Mouse (Mus musculus) heart, postnatal 0 days (tissue): ENCODE results near the gene Rilpl1. TPM values are rescaled to one million over a fixed set of nuclear protein-coding genes. Genes with fewer than 3 reads are reported as not detected.

Source experiments
- ATAC-seq: fragments of 200-750 bp; cut with Nextera tagmentation; 2 replicates; pipeline ENCODE4 v1.8.0; 2017; ENCODE audit warnings: low read depth, moderate number of reproducible peaks, moderate library complexity; ENCODE audit not compliant: insufficient read depth
- DNase-seq: peaks from one replicate; pipeline ENCODE4 v3.0.0-alpha.2; 2016; ENCODE audit warnings: low spot score
- H3K27ac ChIP-seq: fragments of 300-500 bp; sonication (generic); 2 replicates; pipeline ENCODE4 v1.5.1; 2014; ENCODE audit warnings: low read depth, mild to moderate bottlenecking
- H3K27me3 ChIP-seq: fragments of 300-500 bp; sonication (generic); 2 replicates; pipeline ENCODE4 v1.6.1; 2014; ENCODE audit warnings: low read length, mixed read lengths; ENCODE audit not compliant: control insufficient read depth, insufficient read depth
- H3K36me3 ChIP-seq: fragments of 300-500 bp; sonication (generic); replicated peaks from 2 replicates; pipeline ENCODE4 v1.6.1; 2014; ENCODE audit warnings: low read length, mixed read lengths; ENCODE audit not compliant: control insufficient read depth, insufficient read depth
- H3K4me1 ChIP-seq: fragments of 300-500 bp; sonication (generic); 2 replicates; pipeline ENCODE4 v1.6.1; 2014; ENCODE audit warnings: antibody characterized with exemption; ENCODE audit not compliant: control insufficient read depth, insufficient read depth
- H3K4me2 ChIP-seq: fragments of 300-500 bp; sonication (generic); 2 replicates; pipeline ENCODE4 v1.6.1; 2014; ENCODE audit warnings: low read depth, mild to moderate bottlenecking, low read length, moderate library complexity
- H3K4me3 ChIP-seq: fragments of 300-500 bp; sonication (generic); 2 replicates; pipeline ENCODE4 v1.5.1; 2014; ENCODE audit warnings: low read depth, low read length
- H3K9ac ChIP-seq: fragments of 300-500 bp; sonication (generic); replicated peaks from 2 replicates; pipeline ENCODE4 v1.6.1; 2014; ENCODE audit warnings: low read depth, low read length, mixed read lengths
- H3K9me3 ChIP-seq: fragments of 300-500 bp; sonication (generic); replicated peaks from 2 replicates; pipeline ENCODE4 v1.6.1; 2016; ENCODE audit warnings: low read length; ENCODE audit not compliant: control insufficient read depth
- CTCF ChIP-seq: IDR thresholded peaks from 2 replicates; pipeline ENCODE4 v1.5.1; 2016; ENCODE audit warnings: antibody characterized with exemption, control low read depth, low read depth
- EP300 ChIP-seq: IDR thresholded peaks from 2 replicates; pipeline ENCODE4 v1.6.1; 2016; ENCODE audit warnings: antibody characterized with exemption, low read depth
- WGBS: fragments of 180-500 bp; shearing (Covaris S2); extraction: QIAGEN DNeasy Blood & Tissue Kit; methylation state at CpG from one replicate; pipeline ENCODE4 v1.1.7; 2014; 5-methylcytosine and 5-hydroxymethylcytosine counted together
- polyA plus RNA-seq: library from polyadenylated mRNA; unstranded; fragments of >200 nt; fragmentation: Nextera tagmentation; extraction: Ambion mirVana; gene quantifications from 2 replicates; pipeline ENCODE4 v1.2.1, GENCODE M21; 2015
- total RNA-seq: library from RNA; depleted of rRNA; stranded (reverse); fragments of >200 nt; gene quantifications from 2 replicates; pipeline ENCODE4 v1.2.3, GENCODE M21; 2014; ENCODE audit warnings: low replicate concordance

Rilpl1 gene
- total and polyA plus RNA-seq, 2 experiments from 2014 or later: 40.5 to 52.1 TPM

- no peak overlapping the region for H3K9ac ChIP-seq
- H3K4me1 ChIP-seq: no peaks in the 10 kb centered on the region
- TF ChIP-seq CTCF: no peak
- no peak for TF ChIP-seq EP300
- 79% methylated on average over 5 of the region's 5 CpGs for whole genome bisulfite sequencing
- ATAC-seq: no peak
- H3K9me3 ChIP-seq: no peaks in the 10 kb centered on the region
- H3K4me2 ChIP-seq: no peak overlapping the region
- H3K27me3 ChIP-seq: no peaks in the 10 kb centered on the region
- no peak overlapping the region for H3K4me3 ChIP-seq
- peaks cover 52% of the 10 kb centered on the region for H3K36me3 ChIP-seq
- no peak overlapping the region for H3K27ac ChIP-seq
- no peak for DNase-seq
Observed at GRCm38 (mm10) chr5:124515789-124516188, 15.4 kb downstream of the Rilpl1 start.

GRCm38 (mm10) chr5:124510536-124511050, 20.6 kb downstream of the Rilpl1 start:
- Histone ChIP-seq H3K9ac (no peak overlapping the region), H3K36me3 (peaks cover 42% of the 10 kb centered on the region), H3K4me3 (no peak overlapping the region), H3K4me2 (no peak overlapping the region), H3K9me3 (no peaks in the 10 kb centered on the region), H3K27me3 (no peaks in the 10 kb centered on the region), H3K27ac (peak overlapping the region; percentile 85), H3K4me1 (peaks cover 7% of the 10 kb centered on the region; the same call in 1 of the 2 replicates)
- TF ChIP-seq EP300 (no peak), CTCF (no peak)
- DNase-seq (no peak), ATAC-seq (no peak)
- WGBS: 81% methylated on average over 10 of the region's 10 CpGs

GRCm38 (mm10) chr5:124509742-124510237, 21.4 kb downstream of the Rilpl1 start:
- ATAC-seq: peak; percentile 97
- Histone ChIP-seq H3K36me3 (peaks cover 38% of the 10 kb centered on the region), H3K4me3 (no peak overlapping the region), H3K4me1 (peaks cover 7% of the 10 kb centered on the region; the same call in 1 of the 2 replicates), H3K27me3 (no peaks in the 10 kb centered on the region), H3K27ac (peak overlapping the region; percentile 85), H3K9ac (no peak overlapping the region), H3K9me3 (no peaks in the 10 kb centered on the region), H3K4me2 (0 out of 2 replicates have a peak overlapping the region, but pooled peaks have one; percentile 15)
- WGBS: 26% methylated on average over 12 of the region's 12 CpGs
- DNase-seq: peak; percentile 91
- TF ChIP-seq CTCF (no peak), EP300 (peak; percentile 80)

GRCm38 (mm10) chr5:124509200-124509599, 22.0 kb downstream of the Rilpl1 start:
- Histone ChIP-seq H3K9me3 (no peaks in the 10 kb centered on the region), H3K27me3 (no peaks in the 10 kb centered on the region), H3K4me1 (peaks cover 7% of the 10 kb centered on the region; the same call in 1 of the 2 replicates), H3K27ac (peak overlapping the region; percentile 85), H3K4me3 (no peak overlapping the region), H3K4me2 (0 out of 2 replicates have a peak overlapping the region, but pooled peaks have one; percentile 15), H3K36me3 (peaks cover 36% of the 10 kb centered on the region), H3K9ac (no peak overlapping the region)
- WGBS: 90% methylated on average over 6 of the region's 6 CpGs
- no peak for DNase-seq
- TF ChIP-seq CTCF (no peak), EP300 (no peak)
- ATAC-seq: no peak

GRCm38 (mm10) chr5:124506731-124507359, 24.3 kb downstream of the Rilpl1 start:
- H3K4me2 ChIP-seq: no peak overlapping the region
- DNase-seq: no peak
- H3K4me1 ChIP-seq: peaks cover 7% of the 10 kb centered on the region; the same call in 1 of the 2 replicates
- no peaks in the 10 kb centered on the region for H3K9me3 ChIP-seq
- peak overlapping the region; percentile 60 for H3K27ac ChIP-seq
- no peaks in the 10 kb centered on the region for H3K27me3 ChIP-seq
- ATAC-seq: no peak
- H3K36me3 ChIP-seq: peaks cover 40% of the 10 kb centered on the region
- WGBS: 49% methylated on average over 10 of the region's 10 CpGs
- H3K9ac ChIP-seq: 0 out of 2 replicates have a peak overlapping the region, but pooled peaks have one; percentile 6
- H3K4me3 ChIP-seq: no peak overlapping the region
- TF ChIP-seq EP300: no peak
- no peak for TF ChIP-seq CTCF
